Mouse (Mus musculus) MEL (cell line): ENCODE measurements at regions not wholly inside any gene's neighbourhood (a gene's known extent, or its start where the extent isn't known, plus 50 kb on each side); places are given as distances from the start of the nearest gene placed in this dataset.

ENCODE experiments used
- CTCF ChIP-seq, 3 experiments: IDR thresholded peaks in 2 of 3; conservative IDR thresholded peaks in 1 of 3; 2 replicates each; pipeline ENCODE4 v1.5.1; 2011 to 2012; ENCODE audit warnings: low read length in 3 of 3, low read depth in 2 of 3, mild to moderate bottlenecking in 2 of 3, improper control_type of control experiment in 1 of 3, inconsistent platforms in 1 of 3, mixed read lengths in 1 of 3, moderate library complexity in 1 of 3; ENCODE audit not compliant: control insufficient read depth in 1 of 3, insufficient read depth in 1 of 3, poor library complexity in 1 of 3, severe bottlenecking in 1 of 3
- E2F4 ChIP-seq: IDR thresholded peaks from 2 replicates; pipeline ENCODE4 v1.6.1; 2011; ENCODE audit warnings: low read depth, low read length, improper control_type of control experiment, borderline replicate concordance
- EP300 ChIP-seq, 2 experiments: IDR thresholded peaks; 2 replicates each; pipeline ENCODE4 v1.6.1; 2011; ENCODE audit warnings: improper control_type of control experiment in 2 of 2, low read length in 2 of 2, low read depth in 1 of 2, mild to moderate bottlenecking in 1 of 2
- MYB ChIP-seq: IDR thresholded peaks from 2 replicates; pipeline ENCODE4 v1.6.1; 2011; ENCODE audit warnings: mild to moderate bottlenecking, low read depth, low read length, improper control_type of control experiment
- USF1 ChIP-seq: IDR thresholded peaks from 2 replicates; pipeline ENCODE4 v1.6.1; 2014; ENCODE audit warnings: low read depth, mild to moderate bottlenecking, inconsistent platforms, low read length, improper control_type of control experiment, moderate library complexity

DNA sequence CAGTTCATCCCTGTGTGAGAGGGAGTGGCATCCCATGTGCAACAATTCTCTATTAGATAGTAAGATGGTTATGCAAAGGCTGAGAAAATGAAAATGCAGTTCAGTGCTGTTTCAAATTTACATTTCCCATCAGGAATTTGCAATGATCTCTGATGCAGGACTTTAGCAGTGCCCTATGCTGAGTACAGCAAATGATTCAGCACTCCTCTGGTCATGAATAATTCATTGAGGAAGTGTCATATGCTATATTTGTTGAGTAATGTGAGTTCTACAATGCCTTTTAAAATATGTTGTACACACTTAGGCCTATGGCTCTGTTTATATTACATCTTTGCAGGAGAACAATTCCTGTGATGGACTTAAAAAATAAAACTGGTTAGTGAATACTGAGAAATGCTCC, 1330.2 kb downstream of the Mat2b start:
- no peak for TF ChIP-seq USF1
- no peak for TF ChIP-seq E2F4
- TF ChIP-seq EP300 (IDR thresholded peaks at IDR 0.05; ENCODE audit: low read depth in 1 of 2, low read length in 2 of 2): no peak
- no peak for TF ChIP-seq MYB
- no peak for TF ChIP-seq CTCF (IDR thresholded peaks at IDR 0.05 in 2 of 3, conservative IDR thresholded peaks at IDR 0.05 in 1 of 3; ENCODE audit: control insufficient read depth in 1 of 3, insufficient read depth in 1 of 3, low read depth in 2 of 3, low read length in 3 of 3, poor library complexity in 1 of 3, severe bottlenecking in 1 of 3)
